Mouse (Mus musculus): ENCODE results near the gene Aox2.

GRCm38 (mm10) chr1:58268231-58268630 lies 9.9 kb upstream of the Aox2 start:
- 0 out of 2 replicates have a peak, but pooled peaks have one; percentile 4 for TF ChIP-seq CTCF (IDR thresholded peaks at IDR 0.05; ENCODE audit: low read depth)
- TF ChIP-seq EP300 (IDR thresholded peaks at IDR 0.05; ENCODE audit: low read depth): no peak
